Mouse (Mus musculus): ENCODE data around the gene Uba2. TPM values are rescaled to one million over a fixed set of nuclear protein-coding genes. Genes with fewer than 3 reads are reported as not detected.

Uba2 gene
- polyA plus RNA-seq, 1 experiment from 2014 or later, result 128 TPM

DNA sequence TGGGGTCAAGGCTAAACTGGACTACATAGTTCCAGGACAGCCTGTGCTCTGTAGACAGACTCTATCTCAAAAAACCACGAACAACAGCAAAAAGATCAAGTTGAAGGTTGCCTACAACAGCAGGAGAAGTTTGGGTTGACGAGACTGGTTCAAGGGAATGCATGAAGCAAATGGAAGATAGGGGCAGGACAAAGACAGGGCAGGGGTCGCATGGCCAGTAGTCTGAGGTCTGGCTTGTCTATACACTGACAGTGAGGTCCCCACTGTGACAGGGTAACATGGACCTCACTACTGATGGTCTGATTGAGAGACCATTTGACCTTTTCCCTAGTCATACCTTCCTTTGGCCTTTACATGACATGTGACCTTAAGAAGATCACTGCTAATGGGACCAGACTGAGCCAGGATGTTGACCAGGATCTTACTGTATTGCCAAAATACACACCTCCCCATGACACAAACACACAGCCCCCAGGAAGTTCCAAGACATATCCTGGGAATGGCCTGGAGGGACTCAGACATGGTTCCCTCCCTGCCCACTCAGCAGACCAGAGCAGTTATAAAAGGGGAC is 74.4 kb downstream of the Uba2 start, which contains the start of gene Scgb1b30:
TSS of gene Scgb1b30 (plus strand) at position 521 of the 571 bp plus-strand sequence.
- Histone ChIP-seq H3K4me3 (ENCODE audit: low read depth, low read length) (no peak within 1 kb of the TSS), H3K27me3 (ENCODE audit: control insufficient read depth, insufficient read depth, low read length) (no peaks in the 10 kb centered on the region), H3K4me2 (no peak within 1 kb of the TSS), H3K4me1 (ENCODE audit: control insufficient read depth, insufficient read depth, low read length) (no peaks in the 10 kb centered on the region), H3K9me3 (replicated peaks; ENCODE audit: control insufficient read depth, low read length) (peaks cover 10% of the 10 kb centered on the region), H3K9ac (ENCODE audit: low read depth, low read length) (no peak within 1 kb of the TSS), H3K36me3 (ENCODE audit: control insufficient read depth, insufficient read depth, low read length) (no peaks in the 10 kb centered on the region), H3K27ac (ENCODE audit: low read depth, low read length) (no peak within 1 kb of the TSS)
- no peak for ATAC-seq (replicated peaks; ENCODE audit: insufficient number of reproducible peaks, low FRiP score, low TSS enrichment)
- WGBS (ENCODE audit: insufficient replicate concordance), result 78% methylated on average over 3 of the region's 3 CpGs

Other genes with a start within 250 kb of the Uba2 start
- gene Scgb2b26, start 224.6 kb downstream of the Uba2 start, polyA plus RNA-seq (2014; fragmentation: Nextera tagmentation; extraction: Ambion mirVana), result not detected in 2 replicates
- gene Scgb2b27, start 155.7 kb downstream of the Uba2 start, polyA plus RNA-seq (2014; fragmentation: Nextera tagmentation; extraction: Ambion mirVana), result not detected in 2 replicates
- gene Scgb1b27, start 148.1 kb downstream of the Uba2 start, polyA plus RNA-seq (2014; fragmentation: Nextera tagmentation; extraction: Ambion mirVana), result not detected in 2 replicates
- not detected in 2 replicates for gene Scgb1b30, start 74.2 kb downstream of the Uba2 start, polyA plus RNA-seq (2014; fragmentation: Nextera tagmentation; extraction: Ambion mirVana)
- 4.8 and 7.4 TPM in 2 replicates for gene Wtip, start 36.3 kb downstream of the Uba2 start, polyA plus RNA-seq (2014; fragmentation: Nextera tagmentation; extraction: Ambion mirVana)
- gene Pdcd2l, start 27.1 kb upstream of the Uba2 start, polyA plus RNA-seq (2014; fragmentation: Nextera tagmentation; extraction: Ambion mirVana), result 46.7 and 49.7 TPM in 2 replicates
- 798 and 824 TPM in 2 replicates for gene Gpi1, start 60.7 kb upstream of the Uba2 start, polyA plus RNA-seq (2014; fragmentation: Nextera tagmentation; extraction: Ambion mirVana)
- gene Gm6096, start 81.4 kb upstream of the Uba2 start, polyA plus RNA-seq (2014; fragmentation: Nextera tagmentation; extraction: Ambion mirVana), result 0.80 and 1.2 TPM in 2 replicates
- gene 4931406P16Rik, start 144.0 kb upstream of the Uba2 start, polyA plus RNA-seq (2014; fragmentation: Nextera tagmentation; extraction: Ambion mirVana), result 46.2 and 56.2 TPM in 2 replicates
- gene Lsm14a, start 223.7 kb upstream of the Uba2 start, polyA plus RNA-seq (2014; fragmentation: Nextera tagmentation; extraction: Ambion mirVana), result 41.7 and 46.4 TPM in 2 replicates

Data from heart, embryonic 11.5 days (tissue).